Mouse (Mus musculus) bone marrow, adult 2 months (tissue): ENCODE results near the gene Trrap. TPM values are rescaled to one million over a fixed set of nuclear protein-coding genes. Genes with fewer than 3 reads are reported as not detected.
"Not testable (repeated sequence)": the region's sequence is repeated elsewhere in the genome, so short reads cannot be mapped to it uniquely, and the experiment has no call there.

Experiments used
- H3K27ac ChIP-seq: fragments of 200-500 bp; 2 replicates; pipeline ENCODE4 v1.5.1; 2012; ENCODE audit warnings: low read depth, mild to moderate bottlenecking, control low read depth, inconsistent platforms, low read length; ENCODE audit not compliant: control insufficient read depth, poor library complexity, insufficient read depth
- H3K4me1 ChIP-seq: fragments of 200-500 bp; 2 replicates; pipeline ENCODE4 v1.6.1; 2011; ENCODE audit warnings: low read length; ENCODE audit not compliant: control insufficient read depth, insufficient read depth
- H3K4me3 ChIP-seq: fragments of 200-500 bp; replicated peaks from 2 replicates; pipeline ENCODE3; 2011; ENCODE audit warnings: mild to moderate bottlenecking, low read depth, low read length, control low read depth; ENCODE audit not compliant: control insufficient read depth
- CTCF ChIP-seq: fragments of 200-500 bp; IDR thresholded peaks from 2 replicates; pipeline ENCODE4 v1.5.1; 2011; ENCODE audit warnings: low read length, control low read depth; ENCODE audit not compliant: control insufficient read depth, insufficient read depth
- POLR2A ChIP-seq: fragments of 200-500 bp; IDR thresholded peaks from 2 replicates; pipeline ENCODE4 v1.6.1; 2011; ENCODE audit warnings: low read depth, mild to moderate bottlenecking, control low read depth, low read length, borderline replicate concordance; ENCODE audit not compliant: control insufficient read depth
- WGBS: fragments of 180-500 bp; shearing (Covaris S2); methylation state at CpG from one replicate; pipeline ENCODE4 v1.1.7; 2018; 5-methylcytosine and 5-hydroxymethylcytosine counted together
- polyA plus RNA-seq: library from polyadenylated mRNA; stranded (reverse); fragments of >200 nt; gene quantifications from 2 replicates; pipeline ENCODE4 v1.2.4, GENCODE M21; 2011; ENCODE audit warnings: low replicate concordance; ENCODE audit not compliant: missing spikeins, insufficient read depth, insufficient read length

Trrap gene
- 18.4 and 39.9 TPM in 2 replicates for polyA plus RNA-seq

- H3K4me1 ChIP-seq: not testable (repeated sequence)
- H3K27ac ChIP-seq: peak within 1 kb of the TSS; percentile 91
- WGBS: 72% methylated on average over 15 of the region's 15 CpGs
- peak within 1 kb of the TSS; percentile 100 for H3K4me3 ChIP-seq
Observed at GRCm38 (mm10) chr5:144767106-144767798, at the start of gene Trrap. TSS of gene Trrap (plus strand) at chr5:144767732.

GRCm38 (mm10) chr5:144719781-144720180 is 47.8 kb upstream of the Trrap start:
- H3K27ac ChIP-seq: no peak overlapping the region
- 69% methylated on average over 6 of the region's 6 CpGs for WGBS
- H3K4me1 ChIP-seq: no peaks in the 10 kb centered on the region
- no peak overlapping the region for H3K4me3 ChIP-seq
- no peak for TF ChIP-seq POLR2A
- no peak for TF ChIP-seq CTCF

GRCm38 (mm10) chr5:144720281-144720680 is 47.3 kb upstream of the Trrap start:
- 67% methylated on average over 4 of the region's 4 CpGs for WGBS
- Histone ChIP-seq H3K4me3 (no peak overlapping the region), H3K27ac (no peak overlapping the region), H3K4me1 (no peaks in the 10 kb centered on the region)
- TF ChIP-seq CTCF (no peak), POLR2A (no peak)

GRCm38 (mm10) chr5:144724926-144725325 is 42.6 kb upstream of the Trrap start:
- no peak for TF ChIP-seq CTCF
- no peak overlapping the region for H3K4me3 ChIP-seq
- WGBS: 58% methylated on average over 2 of the region's 2 CpGs
- H3K4me1 ChIP-seq: no peaks in the 10 kb centered on the region
- no peak overlapping the region for H3K27ac ChIP-seq

GRCm38 (mm10) chr5:144725554-144725953 is 42.0 kb upstream of the Trrap start:
- Histone ChIP-seq H3K4me1 (no peaks in the 10 kb centered on the region), H3K27ac (no peak overlapping the region), H3K4me3 (no peak overlapping the region)
- 68% methylated on average over 3 of the region's 3 CpGs for WGBS
- no peak for TF ChIP-seq POLR2A
- no peak for TF ChIP-seq CTCF

- no peak overlapping the region for H3K27ac ChIP-seq
- 8% methylated on average over 9 of the region's 9 CpGs for WGBS
- no peaks in the 10 kb centered on the region for H3K4me1 ChIP-seq
- no peak overlapping the region for H3K4me3 ChIP-seq
- TF ChIP-seq POLR2A (no peak), CTCF (peak; percentile 63)
Observed at GRCm38 (mm10) chr5:144727119-144727518, 40.4 kb upstream of the Trrap start.

- WGBS: 63% methylated on average over 5 of the region's 5 CpGs
- Histone ChIP-seq H3K27ac (no peak overlapping the region), H3K4me3 (no peak overlapping the region), H3K4me1 (no peaks in the 10 kb centered on the region)
- TF ChIP-seq POLR2A (no peak), CTCF (no peak)
Observed at GRCm38 (mm10) chr5:144728237-144728636, 39.3 kb upstream of the Trrap start.

- TF ChIP-seq CTCF (no peak), POLR2A (no peak)
- H3K4me1 ChIP-seq: no peaks in the 10 kb centered on the region
- WGBS: 82% methylated on average over 8 of the region's 8 CpGs
- no peak overlapping the region for H3K4me3 ChIP-seq
- no peak overlapping the region for H3K27ac ChIP-seq
Observed at GRCm38 (mm10) chr5:144729216-144729615, 38.3 kb upstream of the Trrap start.

GRCm38 (mm10) chr5:144733953-144734352 is 33.6 kb upstream of the Trrap start:
- H3K27ac ChIP-seq: no peak overlapping the region
- TF ChIP-seq POLR2A (no peak), CTCF (0 out of 2 replicates have a peak, but pooled peaks have one; percentile 16)
- H3K4me1 ChIP-seq: no peaks in the 10 kb centered on the region
- no peak overlapping the region for H3K4me3 ChIP-seq
- WGBS: 28% methylated on average over 4 of the region's 4 CpGs
